Mouse (Mus musculus) liver, adult 2 months (tissue): Measurements from ENCODE around the gene Spen. TPM values are rescaled to one million over a fixed set of nuclear protein-coding genes. Genes with fewer than 3 reads are reported as not detected.

Experiments used
- DNase-seq: peaks from one replicate; pipeline ENCODE4 v3.0.0-alpha.2; 2011; ENCODE audit warnings: low read depth, low spot score; ENCODE audit errors: extremely low read depth
- H3K27ac ChIP-seq: fragments of 200-500 bp; replicated peaks from 2 replicates; pipeline ENCODE4 v1.5.1; 2012; ENCODE audit warnings: low read depth, mild to moderate bottlenecking, control low read depth, inconsistent platforms, low read length; ENCODE audit not compliant: insufficient read depth
- H3K27me3 ChIP-seq: fragments of 200-500 bp; 2 replicates; pipeline ENCODE4 v1.6.1; 2012; ENCODE audit warnings: mild to moderate bottlenecking, moderate library complexity, low read length, inconsistent platforms; ENCODE audit not compliant: control insufficient read depth, insufficient read depth
- H3K36me3 ChIP-seq: fragments of 200-500 bp; 2 replicates; pipeline ENCODE4 v1.6.1; 2012; ENCODE audit warnings: low read length, inconsistent platforms; ENCODE audit not compliant: control insufficient read depth, insufficient read depth
- H3K4me1 ChIP-seq: fragments of 200-500 bp; 2 replicates; pipeline ENCODE4 v1.6.1; 2011; ENCODE audit warnings: low read length; ENCODE audit not compliant: control insufficient read depth, insufficient read depth
- H3K4me3 ChIP-seq: fragments of 200-500 bp; 2 replicates; pipeline ENCODE4 v1.5.1; 2011; ENCODE audit warnings: low read depth, mild to moderate bottlenecking, control low read depth, low read length, moderate library complexity; ENCODE audit not compliant: insufficient read depth
- H3K79me2 ChIP-seq: fragments of 200-500 bp; 2 replicates; pipeline ENCODE4 v1.6.1; 2012; ENCODE audit warnings: inconsistent platforms, mild to moderate bottlenecking, low read length, moderate library complexity; ENCODE audit not compliant: control insufficient read depth, insufficient read depth
- H3K9ac ChIP-seq: fragments of 200-500 bp; 2 replicates; pipeline ENCODE4 v1.6.1; 2012; ENCODE audit warnings: low read depth, mild to moderate bottlenecking, control low read depth, inconsistent platforms, low read length
- CTCF ChIP-seq: fragments of 200-500 bp; IDR thresholded peaks from 2 replicates; pipeline ENCODE4 v1.5.1; 2011; ENCODE audit warnings: low read depth, low read length, control low read depth
- POLR2A ChIP-seq: fragments of 200-500 bp; IDR thresholded peaks from 2 replicates; pipeline ENCODE4 v1.6.1; 2011; ENCODE audit warnings: low read length, control low read depth; ENCODE audit not compliant: insufficient read depth; ENCODE audit errors: extremely low read depth
- WGBS: fragments of 180-500 bp; shearing (Covaris S2); methylation state at CpG from one replicate; pipeline ENCODE4 v1.1.7; 2018; 5-methylcytosine and 5-hydroxymethylcytosine counted together
- polyA plus RNA-seq: library from polyadenylated mRNA; depleted of rRNA; stranded (reverse); fragments of >200 nt; gene quantifications from 2 replicates; pipeline ENCODE4 v1.2.3, GENCODE M21; 2012
- total RNA-seq: library from RNA; depleted of rRNA; stranded (reverse); fragments of >200 nt; gene quantifications from 2 replicates; pipeline ENCODE4 v1.2.3, GENCODE M21; 2014

Gene Spen
- total and polyA plus RNA-seq, 2 experiments = 7.5 to 8.1 TPM

DNA sequence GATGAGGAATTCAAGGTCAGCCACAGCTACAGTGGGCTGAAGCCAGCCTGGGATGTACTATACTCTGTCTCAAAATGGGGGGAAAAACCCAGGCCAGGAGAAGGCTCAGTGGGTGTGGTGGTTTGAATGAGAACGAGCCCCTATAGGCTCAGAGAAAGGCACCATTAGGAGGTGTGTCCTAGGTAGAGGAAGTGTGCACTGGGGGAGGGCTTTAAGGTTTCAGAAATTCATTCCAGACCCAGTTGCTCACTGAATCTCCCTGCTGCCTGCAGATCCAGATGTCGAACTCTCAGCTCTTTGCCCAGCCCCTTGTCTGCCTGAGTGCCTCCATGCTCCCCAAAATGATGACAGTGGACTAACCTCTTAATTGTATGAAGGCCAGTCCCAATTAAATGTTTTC, 14.1 kb upstream of the Spen start:
- Histone ChIP-seq H3K79me2 (no peaks in the 10 kb centered on the region), H3K27me3 (no peaks in the 10 kb centered on the region), H3K36me3 (no peaks in the 10 kb centered on the region), H3K4me1 (no peaks in the 10 kb centered on the region), H3K9ac (no peak overlapping the region), H3K4me3 (no peak overlapping the region), H3K27ac (no peak overlapping the region)
- WGBS = 46% methylated on average over 2 of the region's 2 CpGs
- TF ChIP-seq CTCF (no peak), POLR2A (no peak)
- DNase-seq = no peak

DNA sequence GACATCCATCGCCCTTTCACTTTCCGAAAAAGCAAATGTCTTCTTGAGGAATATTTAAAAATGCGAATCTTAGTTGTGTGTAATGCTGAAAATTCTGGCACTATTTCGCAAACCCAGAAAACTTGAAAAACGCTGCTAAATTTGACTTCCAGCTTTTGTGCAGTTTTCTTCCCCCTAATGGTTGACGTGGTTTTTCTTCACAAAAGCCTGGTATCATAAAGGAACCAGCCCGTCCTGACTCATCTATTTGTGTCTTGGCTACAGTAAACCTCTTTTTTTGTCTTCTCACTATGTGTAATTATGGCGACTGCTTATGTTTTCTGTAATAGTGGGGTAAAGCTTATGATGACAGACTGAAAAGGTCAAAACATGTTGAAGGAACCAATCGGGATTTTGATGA, 8.9 kb upstream of the Spen start:
- Histone ChIP-seq H3K9ac (no peak overlapping the region), H3K27me3 (no peaks in the 10 kb centered on the region), H3K4me1 (no peaks in the 10 kb centered on the region), H3K79me2 (no peaks in the 10 kb centered on the region), H3K27ac (0 out of 2 replicates have a peak overlapping the region, but pooled peaks have one; percentile 12), H3K4me3 (peak overlapping the region; percentile 26; the same call in 1 of the 2 replicates), H3K36me3 (no peaks in the 10 kb centered on the region)
- DNase-seq = peak; percentile 36
- TF ChIP-seq CTCF (no peak), POLR2A (no peak)
- WGBS = 30% methylated on average over 9 of the region's 9 CpGs

DNA sequence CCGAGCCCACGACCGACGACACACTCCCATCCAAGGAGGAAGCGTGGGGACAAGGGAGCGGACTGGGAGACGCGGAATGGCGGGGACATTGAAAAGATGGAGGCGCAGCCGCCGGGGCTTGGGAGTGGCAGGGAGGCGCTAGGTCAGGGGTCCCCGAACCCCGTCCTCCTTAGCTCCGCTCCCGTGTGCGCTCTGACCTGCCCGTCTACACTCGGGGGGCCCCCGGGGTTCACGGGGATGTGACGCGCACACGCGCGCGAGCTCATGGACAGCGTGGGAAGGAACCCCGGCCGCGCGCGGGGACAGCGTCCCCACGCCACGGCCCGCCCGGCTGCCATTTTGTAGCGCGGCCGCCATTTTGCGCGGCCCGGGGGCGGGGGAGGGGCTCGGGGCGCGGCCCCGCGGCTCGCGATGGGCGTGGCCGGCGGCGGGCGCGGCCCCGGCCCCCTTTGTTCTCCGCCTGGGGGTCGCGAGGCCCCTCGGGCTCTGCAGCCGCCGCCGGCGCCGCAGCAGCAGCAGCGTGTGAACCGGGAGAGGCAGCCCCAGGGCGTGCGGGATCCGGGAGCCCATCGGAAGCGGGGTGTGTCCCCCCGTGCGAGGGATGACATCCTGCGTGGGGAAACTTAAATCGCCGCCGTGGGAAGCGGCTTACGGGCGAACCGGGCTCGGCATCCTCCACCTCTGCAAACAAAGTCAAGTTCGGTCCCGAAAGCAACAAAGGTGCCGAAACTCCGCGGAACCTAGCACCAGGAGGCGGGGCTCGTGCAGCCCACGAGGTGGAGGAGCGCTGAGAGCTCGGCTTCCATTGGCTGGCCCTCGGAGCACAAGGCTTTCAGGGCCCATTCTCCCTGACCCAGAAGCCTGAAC, 8.2 kb upstream of the Spen start:
- Histone ChIP-seq H3K79me2 (no peaks in the 10 kb centered on the region), H3K4me1 (no peaks in the 10 kb centered on the region), H3K27me3 (no peaks in the 10 kb centered on the region), H3K27ac (peak overlapping the region; percentile 100), H3K36me3 (no peaks in the 10 kb centered on the region), H3K9ac (peak overlapping the region; percentile 99), H3K4me3 (peak overlapping the region; percentile 99)
- peak; percentile 81 for DNase-seq
- WGBS = under 1% methylated on average over 95 of the region's 98 CpGs
- TF ChIP-seq POLR2A = peak; percentile 64
- no peak for TF ChIP-seq CTCF

DNA sequence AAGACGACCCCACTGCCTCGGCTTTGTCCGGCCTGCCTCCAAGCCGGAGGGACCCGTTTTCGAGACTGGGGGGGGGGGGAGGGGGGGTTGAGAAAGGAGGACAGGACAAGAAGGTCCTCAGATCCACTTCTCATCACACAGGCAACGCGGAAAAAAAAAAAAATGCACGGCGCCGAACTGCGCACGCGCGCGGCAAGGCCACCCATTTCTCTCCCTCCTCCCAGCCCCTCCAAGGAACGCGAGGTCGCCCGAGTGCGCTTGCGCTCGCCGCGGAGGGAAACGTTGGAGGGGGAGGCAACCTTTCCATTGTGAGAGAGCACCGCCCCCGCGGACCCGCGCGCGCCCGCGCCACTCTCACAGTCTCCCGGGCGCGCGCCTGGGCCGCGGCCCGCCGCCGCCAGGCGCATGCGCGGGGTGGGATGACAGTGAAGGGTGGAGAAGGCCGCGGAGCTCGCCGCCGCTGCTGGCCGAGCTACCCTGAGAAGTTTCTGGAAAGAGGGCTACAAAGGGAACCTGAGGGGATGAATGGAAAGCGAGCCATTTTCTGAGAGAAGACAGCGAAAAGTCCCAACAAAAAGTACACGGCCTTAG, 7.4 kb upstream of the Spen start:
- Histone ChIP-seq H3K9ac (peak overlapping the region; percentile 99), H3K27me3 (no peaks in the 10 kb centered on the region), H3K4me3 (peak overlapping the region; percentile 99), H3K4me1 (no peaks in the 10 kb centered on the region), H3K27ac (peak overlapping the region; percentile 100), H3K36me3 (no peaks in the 10 kb centered on the region), H3K79me2 (no peaks in the 10 kb centered on the region)
- under 1% methylated on average over 47 of the region's 56 CpGs for WGBS
- TF ChIP-seq POLR2A = peak; percentile 91
- TF ChIP-seq CTCF = no peak
- DNase-seq = peak; percentile 90

DNA sequence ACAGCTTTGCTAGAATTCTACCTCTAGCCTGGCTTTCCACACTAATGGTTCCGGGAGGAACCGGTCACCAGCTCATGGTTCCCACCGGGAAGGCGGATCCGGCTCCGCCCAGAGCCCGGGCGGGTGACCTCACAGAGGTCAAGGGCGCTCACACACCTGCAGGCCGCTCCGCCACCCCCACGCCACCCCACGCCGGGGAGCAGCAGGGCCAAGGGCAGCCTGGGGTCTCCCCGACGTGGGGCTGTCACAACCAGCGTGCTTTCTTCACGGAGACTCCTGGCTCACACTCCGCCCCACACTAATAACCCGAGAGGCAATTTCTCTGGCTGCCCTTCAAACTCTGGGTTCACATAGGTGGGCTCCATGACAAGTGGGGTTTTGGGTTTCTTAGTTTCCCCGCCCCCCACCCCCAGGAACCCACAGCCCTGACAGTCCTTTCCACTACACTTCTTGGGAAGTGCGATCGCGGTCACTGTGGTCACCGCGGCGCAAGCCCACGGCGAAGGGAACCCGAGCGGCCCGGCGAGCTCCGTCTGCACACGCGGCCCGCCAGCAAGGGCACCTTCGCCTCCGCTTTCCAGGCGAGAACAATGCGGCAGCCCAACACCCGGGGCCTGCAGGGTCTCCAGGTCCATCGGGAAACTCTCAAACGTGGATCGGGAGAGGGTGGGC, 6.8 kb upstream of the Spen start:
- Histone ChIP-seq H3K4me3 (peak overlapping the region; percentile 91), H3K9ac (peak overlapping the region; percentile 91), H3K27ac (peak overlapping the region; percentile 99), H3K27me3 (no peaks in the 10 kb centered on the region), H3K36me3 (no peaks in the 10 kb centered on the region), H3K4me1 (no peaks in the 10 kb centered on the region), H3K79me2 (no peaks in the 10 kb centered on the region; the same call in 1 of the 2 replicates)
- DNase-seq = peak; percentile 77
- under 1% methylated on average over 45 of the region's 45 CpGs for WGBS
- TF ChIP-seq POLR2A = peak; percentile 60; the same call in 1 of the 2 replicates
- TF ChIP-seq CTCF = no peak
